Mouse (Mus musculus): ENCODE data around the gene Lsm12. TPM values are rescaled to one million over a fixed set of nuclear protein-coding genes. Genes with fewer than 3 reads are reported as not detected.

Gene Lsm12
- polyA plus RNA-seq, 1 experiment from 2014 or later, result 89.9 TPM

GRCm38 (mm10) chr11:102226067-102226978, 41.2 kb upstream of the Lsm12 start:
- Histone ChIP-seq H3K4me1 (replicated peaks; ENCODE audit: control insufficient read depth, insufficient read depth, low read length) (peaks cover 59% of the 10 kb centered on the region), H3K9me3 (ENCODE audit: control insufficient read depth, low read length) (no peaks in the 10 kb centered on the region), H3K27me3 (replicated peaks; ENCODE audit: control insufficient read depth, insufficient read depth, low read length) (no peaks in the 10 kb centered on the region), H3K36me3 (ENCODE audit: control insufficient read depth, insufficient read depth, low read length) (0 out of 2 replicates have a peak, but pooled peaks cover 5% of the 10 kb centered on the region), H3K4me2 (ENCODE audit: low read length) (peak overlapping the region; percentile 79), H3K4me3 (ENCODE audit: low read depth, low read length) (no peak overlapping the region; the same call in 1 of the 2 replicates), H3K9ac (ENCODE audit: low read length) (no peak overlapping the region), H3K27ac (ENCODE audit: low read depth) (0 out of 2 replicates have a peak overlapping the region, but pooled peaks have one; percentile 67)
- ATAC-seq (replicated peaks; ENCODE audit: low FRiP score, low TSS enrichment, low read depth) (no peak), DNase-seq (ENCODE audit: low spot score) (no peak)
- 73% methylated on average over 12 of the region's 12 CpGs for WGBS

- Histone ChIP-seq H3K9me3 (ENCODE audit: control insufficient read depth, low read length) (no peaks in the 10 kb centered on the region), H3K27ac (ENCODE audit: low read depth) (no peak overlapping the region), H3K4me2 (ENCODE audit: low read length) (peak overlapping the region; percentile 46; the same call in 1 of the 2 replicates), H3K27me3 (replicated peaks; ENCODE audit: control insufficient read depth, insufficient read depth, low read length) (no peaks in the 10 kb centered on the region), H3K9ac (ENCODE audit: low read length) (no peak overlapping the region), H3K4me1 (replicated peaks; ENCODE audit: control insufficient read depth, insufficient read depth, low read length) (peaks cover 62% of the 10 kb centered on the region), H3K36me3 (ENCODE audit: control insufficient read depth, insufficient read depth, low read length) (0 out of 2 replicates have a peak, but pooled peaks cover 5% of the 10 kb centered on the region), H3K4me3 (ENCODE audit: low read depth, low read length) (no peak overlapping the region)
- DNase-seq (ENCODE audit: low spot score), result no peak
- ATAC-seq (replicated peaks; ENCODE audit: low FRiP score, low TSS enrichment, low read depth), result no peak
- WGBS, result 62% methylated on average over 5 of the region's 5 CpGs
These were observed 40.1 kb upstream of the Lsm12 start for GRCm38 (mm10) chr11:102225221-102225620.

- peak overlapping the region; percentile 46 for H3K4me2 ChIP-seq (ENCODE audit: low read length)
- 13% methylated on average over 22 of the region's 22 CpGs for WGBS
- ATAC-seq (replicated peaks; ENCODE audit: low FRiP score, low TSS enrichment, low read depth) (no peak), DNase-seq (ENCODE audit: low spot score) (no peak)
- peaks cover 68% of the 10 kb centered on the region for H3K4me1 ChIP-seq (replicated peaks; ENCODE audit: control insufficient read depth, insufficient read depth, low read length)
- H3K9ac ChIP-seq (ENCODE audit: low read length), result no peak overlapping the region
- no peak overlapping the region for H3K27ac ChIP-seq (ENCODE audit: low read depth)
- H3K27me3 ChIP-seq (replicated peaks; ENCODE audit: control insufficient read depth, insufficient read depth, low read length), result no peaks in the 10 kb centered on the region
- H3K9me3 ChIP-seq (ENCODE audit: control insufficient read depth, low read length), result no peaks in the 10 kb centered on the region
- H3K4me3 ChIP-seq (ENCODE audit: low read depth, low read length), result 0 out of 2 replicates have a peak overlapping the region, but pooled peaks have one; percentile 16
- H3K36me3 ChIP-seq (ENCODE audit: control insufficient read depth, insufficient read depth, low read length), result 0 out of 2 replicates have a peak, but pooled peaks cover 5% of the 10 kb centered on the region
These were observed 39.6 kb upstream of the Lsm12 start for GRCm38 (mm10) chr11:102224686-102225085.

GRCm38 (mm10) chr11:102223166-102223565, 38.1 kb upstream of the Lsm12 start:
- no peak overlapping the region for H3K4me3 ChIP-seq (ENCODE audit: low read depth, low read length)
- ATAC-seq (replicated peaks; ENCODE audit: low FRiP score, low TSS enrichment, low read depth) (no peak), DNase-seq (ENCODE audit: low spot score) (peak; percentile 86)
- H3K4me2 ChIP-seq (ENCODE audit: low read length), result no peak overlapping the region
- H3K9ac ChIP-seq (ENCODE audit: low read length), result no peak overlapping the region
- H3K27ac ChIP-seq (ENCODE audit: low read depth), result no peak overlapping the region
- WGBS, result 31% methylated on average over 6 of the region's 6 CpGs
- H3K27me3 ChIP-seq (replicated peaks; ENCODE audit: control insufficient read depth, insufficient read depth, low read length), result no peaks in the 10 kb centered on the region
- H3K36me3 ChIP-seq (ENCODE audit: control insufficient read depth, insufficient read depth, low read length), result 0 out of 2 replicates have a peak, but pooled peaks cover 5% of the 10 kb centered on the region
- H3K9me3 ChIP-seq (ENCODE audit: control insufficient read depth, low read length), result no peaks in the 10 kb centered on the region
- H3K4me1 ChIP-seq (replicated peaks; ENCODE audit: control insufficient read depth, insufficient read depth, low read length), result peaks cover 74% of the 10 kb centered on the region

- Histone ChIP-seq H3K4me1 (replicated peaks; ENCODE audit: control insufficient read depth, insufficient read depth, low read length) (peaks cover 74% of the 10 kb centered on the region), H3K4me2 (ENCODE audit: low read length) (no peak overlapping the region), H3K27me3 (replicated peaks; ENCODE audit: control insufficient read depth, insufficient read depth, low read length) (no peaks in the 10 kb centered on the region), H3K27ac (ENCODE audit: low read depth) (no peak overlapping the region), H3K4me3 (ENCODE audit: low read depth, low read length) (no peak overlapping the region), H3K9ac (ENCODE audit: low read length) (no peak overlapping the region), H3K9me3 (ENCODE audit: control insufficient read depth, low read length) (no peaks in the 10 kb centered on the region), H3K36me3 (ENCODE audit: control insufficient read depth, insufficient read depth, low read length) (0 out of 2 replicates have a peak, but pooled peaks cover 5% of the 10 kb centered on the region)
- ATAC-seq (replicated peaks; ENCODE audit: low FRiP score, low TSS enrichment, low read depth) (no peak), DNase-seq (ENCODE audit: low spot score) (no peak)
- 76% methylated on average over 8 of the region's 8 CpGs for WGBS
These were observed 36.9 kb upstream of the Lsm12 start for GRCm38 (mm10) chr11:102221954-102222351.

- Histone ChIP-seq H3K27me3 (replicated peaks; ENCODE audit: control insufficient read depth, insufficient read depth, low read length) (no peaks in the 10 kb centered on the region), H3K4me2 (ENCODE audit: low read length) (no peak overlapping the region), H3K27ac (ENCODE audit: low read depth) (no peak overlapping the region), H3K4me1 (replicated peaks; ENCODE audit: control insufficient read depth, insufficient read depth, low read length) (peaks cover 74% of the 10 kb centered on the region), H3K9me3 (ENCODE audit: control insufficient read depth, low read length) (no peaks in the 10 kb centered on the region), H3K4me3 (ENCODE audit: low read depth, low read length) (no peak overlapping the region), H3K9ac (ENCODE audit: low read length) (no peak overlapping the region), H3K36me3 (ENCODE audit: control insufficient read depth, insufficient read depth, low read length) (0 out of 2 replicates have a peak, but pooled peaks cover 5% of the 10 kb centered on the region)
- DNase-seq (ENCODE audit: low spot score) (no peak), ATAC-seq (replicated peaks; ENCODE audit: low FRiP score, low TSS enrichment, low read depth) (no peak)
- 83% methylated on average over 8 of the region's 8 CpGs for WGBS
These were observed 36.3 kb upstream of the Lsm12 start for GRCm38 (mm10) chr11:102221243-102221953.

- no peak for DNase-seq (ENCODE audit: low spot score)
- Histone ChIP-seq H3K4me2 (ENCODE audit: low read length) (no peak overlapping the region), H3K27ac (ENCODE audit: low read depth) (no peak overlapping the region)
These were observed 35.4 kb upstream of the Lsm12 start for GRCm38 (mm10) chr11:102220451-102220850.

GRCm38 (mm10) chr11:102219994-102220346, 34.9 kb upstream of the Lsm12 start:
- H3K4me3 ChIP-seq (ENCODE audit: low read depth, low read length), result no peak overlapping the region
- ATAC-seq (replicated peaks; ENCODE audit: low FRiP score, low TSS enrichment, low read depth) (no peak), DNase-seq (ENCODE audit: low spot score) (no peak)
- WGBS, result 51% methylated on average over 4 of the region's 4 CpGs
- peak overlapping the region; percentile 87; the same call in 1 of the 2 replicates for H3K27ac ChIP-seq (ENCODE audit: low read depth)
- no peaks in the 10 kb centered on the region for H3K27me3 ChIP-seq (replicated peaks; ENCODE audit: control insufficient read depth, insufficient read depth, low read length)
- no peaks in the 10 kb centered on the region for H3K9me3 ChIP-seq (ENCODE audit: control insufficient read depth, low read length)
- no peak overlapping the region for H3K9ac ChIP-seq (ENCODE audit: low read length)
- H3K4me2 ChIP-seq (ENCODE audit: low read length), result no peak overlapping the region
- H3K36me3 ChIP-seq (ENCODE audit: control insufficient read depth, insufficient read depth, low read length), result 0 out of 2 replicates have a peak, but pooled peaks cover 5% of the 10 kb centered on the region
- H3K4me1 ChIP-seq (replicated peaks; ENCODE audit: control insufficient read depth, insufficient read depth, low read length), result peaks cover 76% of the 10 kb centered on the region

More at GRCm38 (mm10) chr11:102220451-102220850, 35.4 kb upstream of the Lsm12 start:
- Histone ChIP-seq H3K4me1 (replicated peaks; ENCODE audit: control insufficient read depth, insufficient read depth, low read length) (peaks cover 75% of the 10 kb centered on the region), H3K36me3 (ENCODE audit: control insufficient read depth, insufficient read depth, low read length) (0 out of 2 replicates have a peak, but pooled peaks cover 5% of the 10 kb centered on the region), H3K9me3 (ENCODE audit: control insufficient read depth, low read length) (no peaks in the 10 kb centered on the region), H3K4me3 (ENCODE audit: low read depth, low read length) (no peak overlapping the region), H3K27me3 (replicated peaks; ENCODE audit: control insufficient read depth, insufficient read depth, low read length) (no peaks in the 10 kb centered on the region), H3K9ac (ENCODE audit: low read length) (no peak overlapping the region)
- WGBS, result 56% methylated on average over 6 of the region's 6 CpGs
- ATAC-seq (replicated peaks; ENCODE audit: low FRiP score, low TSS enrichment, low read depth), result no peak
